Mouse (Mus musculus): Measurements from ENCODE around the gene Haus6. TPM values are rescaled to one million over a fixed set of nuclear protein-coding genes. Genes with fewer than 3 reads are reported as not detected.

Gene Haus6
- polyA plus RNA-seq, 1 experiment, result 8.8 TPM

DNA sequence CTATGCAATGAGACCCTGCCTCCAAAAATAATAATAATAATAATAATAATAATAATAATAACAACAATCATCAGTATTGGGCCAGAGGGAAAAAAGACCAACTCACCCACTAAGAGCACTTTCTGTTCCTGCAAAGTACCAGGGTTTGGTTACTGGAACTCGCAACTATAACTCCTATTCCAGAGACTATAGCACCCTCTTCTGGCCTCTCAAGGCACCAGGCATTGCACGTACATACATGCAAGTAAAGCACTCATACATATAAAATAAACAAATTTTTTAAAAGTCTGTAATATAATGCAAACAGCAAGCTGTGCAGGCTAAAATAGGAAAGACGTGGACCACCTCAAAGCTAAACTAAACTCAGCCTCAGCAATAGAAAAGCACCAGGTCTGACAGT, 23.6 kb downstream of the Haus6 start:
- H3K4me3 ChIP-seq (ENCODE audit: control insufficient read depth, low read depth, low read length), result no peak overlapping the region
- TF ChIP-seq POLR2A (IDR thresholded peaks at IDR 0.05; ENCODE audit: control insufficient read depth, low read depth, low read length) (no peak), CTCF (IDR thresholded peaks at IDR 0.05; ENCODE audit: control insufficient read depth, insufficient read depth, insufficient replicate concordance, low read depth, low read length) (no peak)
- H3K27me3 ChIP-seq (ENCODE audit: control insufficient read depth, insufficient read depth, low read length), result no peaks in the 10 kb centered on the region
- H3K27ac ChIP-seq (ENCODE audit: control insufficient read depth, insufficient read depth, low read depth, low read length), result no peak overlapping the region
- H3K36me3 ChIP-seq (ENCODE audit: control insufficient read depth, insufficient read depth, low read length), result no peaks in the 10 kb centered on the region
- no peaks in the 10 kb centered on the region for H3K4me1 ChIP-seq (ENCODE audit: control insufficient read depth, insufficient read depth, low read length)

DNA sequence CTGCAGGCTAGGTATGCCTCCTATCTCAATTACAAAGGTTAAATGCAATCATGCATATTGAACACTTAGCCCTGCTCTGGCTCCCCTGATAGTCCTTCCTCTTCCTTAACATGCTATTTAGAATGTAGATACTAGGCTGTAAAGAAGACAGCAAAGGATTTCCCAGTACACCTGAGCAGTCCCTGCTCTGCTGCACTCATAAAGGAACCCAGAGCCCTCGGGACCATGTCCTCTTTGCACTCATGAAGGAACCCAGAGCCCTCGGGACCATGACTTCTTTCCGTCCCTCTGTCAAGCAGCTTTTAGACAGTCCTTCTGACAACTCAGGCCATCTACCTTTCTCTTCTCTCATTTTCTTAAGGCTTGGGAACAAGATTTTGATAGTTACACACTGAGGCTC, 31.3 kb downstream of the Haus6 start:
- Histone ChIP-seq H3K36me3 (ENCODE audit: control insufficient read depth, insufficient read depth, low read length) (no peaks in the 10 kb centered on the region; the same call in 1 of the 2 replicates), H3K27me3 (ENCODE audit: control insufficient read depth, insufficient read depth, low read length) (no peaks in the 10 kb centered on the region), H3K27ac (ENCODE audit: control insufficient read depth, insufficient read depth, low read depth, low read length) (no peak overlapping the region), H3K4me1 (ENCODE audit: control insufficient read depth, insufficient read depth, low read length) (peaks cover 5% of the 10 kb centered on the region; the same call in 1 of the 2 replicates), H3K4me3 (ENCODE audit: control insufficient read depth, low read depth, low read length) (no peak overlapping the region)
- no peak for TF ChIP-seq CTCF (IDR thresholded peaks at IDR 0.05; ENCODE audit: control insufficient read depth, insufficient read depth, insufficient replicate concordance, low read depth, low read length)
- no peak for TF ChIP-seq POLR2A (IDR thresholded peaks at IDR 0.05; ENCODE audit: control insufficient read depth, low read depth, low read length)

- TF ChIP-seq CTCF (IDR thresholded peaks at IDR 0.05; ENCODE audit: control insufficient read depth, insufficient read depth, insufficient replicate concordance, low read depth, low read length) (no peak), POLR2A (IDR thresholded peaks at IDR 0.05; ENCODE audit: control insufficient read depth, low read depth, low read length) (no peak)
- peaks cover 5% of the 10 kb centered on the region; the same call in 1 of the 2 replicates for H3K4me1 ChIP-seq (ENCODE audit: control insufficient read depth, insufficient read depth, low read length)
- no peaks in the 10 kb centered on the region for H3K27me3 ChIP-seq (ENCODE audit: control insufficient read depth, insufficient read depth, low read length)
- no peak overlapping the region for H3K27ac ChIP-seq (ENCODE audit: control insufficient read depth, insufficient read depth, low read depth, low read length)
- H3K4me3 ChIP-seq (ENCODE audit: control insufficient read depth, low read depth, low read length), result no peak overlapping the region
- H3K36me3 ChIP-seq (ENCODE audit: control insufficient read depth, insufficient read depth, low read length), result no peaks in the 10 kb centered on the region; the same call in 1 of the 2 replicates
These were observed 31.8 kb downstream of the Haus6 start for GRCm38 (mm10) chr4:86580056-86580455.

DNA sequence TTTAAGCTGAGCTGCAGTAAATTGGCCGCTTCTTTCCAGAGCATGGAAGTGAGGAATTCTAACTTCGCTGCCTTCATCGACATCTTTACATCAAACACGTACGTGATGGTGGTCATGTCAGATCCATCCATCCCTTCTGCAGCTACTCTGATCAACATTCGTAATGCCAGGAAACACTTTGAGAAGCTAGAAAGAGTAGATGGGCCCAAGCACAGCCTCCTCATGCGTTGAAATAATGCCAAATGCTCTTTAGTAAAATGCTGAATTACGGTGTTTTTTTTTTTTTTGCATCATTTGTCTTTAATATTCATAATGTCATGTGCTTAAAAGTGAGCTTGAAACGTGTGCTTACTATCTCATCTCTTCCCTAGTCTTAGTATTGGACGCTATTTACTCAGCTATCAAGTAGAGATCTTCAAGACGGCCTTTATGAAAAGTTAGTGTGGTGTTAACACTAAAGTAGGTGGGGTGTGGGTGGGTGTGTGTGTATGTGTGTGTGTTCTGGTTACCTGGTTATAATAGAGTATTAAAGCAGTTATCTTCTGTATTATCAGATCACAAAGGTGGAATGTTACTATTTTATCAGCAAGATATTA, 35.1 kb downstream of the Haus6 start:
- Histone ChIP-seq H3K27me3 (ENCODE audit: control insufficient read depth, insufficient read depth, low read length) (no peaks in the 10 kb centered on the region), H3K27ac (ENCODE audit: control insufficient read depth, insufficient read depth, low read depth, low read length) (peak overlapping the region; percentile 79), H3K36me3 (ENCODE audit: control insufficient read depth, insufficient read depth, low read length) (no peaks in the 10 kb centered on the region; the same call in 1 of the 2 replicates), H3K4me1 (ENCODE audit: control insufficient read depth, insufficient read depth, low read length) (peaks cover 5% of the 10 kb centered on the region; the same call in 1 of the 2 replicates), H3K4me3 (ENCODE audit: control insufficient read depth, low read depth, low read length) (peak overlapping the region; percentile 94)
- TF ChIP-seq CTCF (IDR thresholded peaks at IDR 0.05; ENCODE audit: control insufficient read depth, insufficient read depth, insufficient replicate concordance, low read depth, low read length), result no peak

DNA sequence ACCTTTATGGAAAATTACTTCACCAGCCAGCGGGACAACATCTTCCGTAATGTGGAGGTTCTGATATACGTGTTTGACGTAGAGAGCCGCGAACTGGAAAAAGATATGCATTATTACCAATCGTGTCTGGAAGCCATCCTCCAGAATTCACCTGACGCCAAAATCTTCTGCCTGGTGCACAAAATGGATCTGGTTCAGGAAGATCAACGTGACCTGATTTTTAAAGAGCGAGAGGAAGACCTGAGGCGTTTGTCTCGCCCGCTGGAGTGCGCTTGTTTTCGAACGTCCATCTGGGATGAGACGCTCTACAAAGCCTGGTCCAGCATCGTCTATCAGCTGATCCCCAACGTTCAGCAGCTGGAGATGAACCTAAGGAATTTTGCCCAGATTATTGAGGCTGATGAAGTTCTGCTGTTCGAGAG, 35.7 kb downstream of the Haus6 start:
- TF ChIP-seq POLR2A (IDR thresholded peaks at IDR 0.05; ENCODE audit: control insufficient read depth, low read depth, low read length) (no peak), CTCF (IDR thresholded peaks at IDR 0.05; ENCODE audit: control insufficient read depth, insufficient read depth, insufficient replicate concordance, low read depth, low read length) (no peak)
- H3K4me1 ChIP-seq (ENCODE audit: control insufficient read depth, insufficient read depth, low read length), result peaks cover 5% of the 10 kb centered on the region; the same call in 1 of the 2 replicates
- peak overlapping the region; percentile 79 for H3K27ac ChIP-seq (ENCODE audit: control insufficient read depth, insufficient read depth, low read depth, low read length)
- no peaks in the 10 kb centered on the region for H3K27me3 ChIP-seq (ENCODE audit: control insufficient read depth, insufficient read depth, low read length)
- no peaks in the 10 kb centered on the region; the same call in 1 of the 2 replicates for H3K36me3 ChIP-seq (ENCODE audit: control insufficient read depth, insufficient read depth, low read length)
- H3K4me3 ChIP-seq (ENCODE audit: control insufficient read depth, low read depth, low read length), result peak overlapping the region; percentile 94

- TF ChIP-seq CTCF (IDR thresholded peaks at IDR 0.05; ENCODE audit: control insufficient read depth, insufficient read depth, insufficient replicate concordance, low read depth, low read length), result peak; percentile 60
- TF ChIP-seq POLR2A (IDR thresholded peaks at IDR 0.05; ENCODE audit: control insufficient read depth, low read depth, low read length), result peak; percentile 97
- Histone ChIP-seq H3K4me3 (ENCODE audit: control insufficient read depth, low read depth, low read length) (peak within 1 kb of the TSS; percentile 94), H3K4me1 (ENCODE audit: control insufficient read depth, insufficient read depth, low read length) (peaks cover 5% of the 10 kb centered on the region; the same call in 1 of the 2 replicates), H3K27ac (ENCODE audit: control insufficient read depth, insufficient read depth, low read depth, low read length) (peak within 1 kb of the TSS; percentile 79), H3K27me3 (ENCODE audit: control insufficient read depth, insufficient read depth, low read length) (no peaks in the 10 kb centered on the region), H3K36me3 (ENCODE audit: control insufficient read depth, insufficient read depth, low read length) (no peaks in the 10 kb centered on the region; the same call in 1 of the 2 replicates)
These were observed 36.4 kb downstream of the Haus6 start, which contains the start of gene Rraga for GRCm38 (mm10) chr4:86575283-86575983. Gene Rraga, plus strand, starts transcription at chr4:86575668.

DNA sequence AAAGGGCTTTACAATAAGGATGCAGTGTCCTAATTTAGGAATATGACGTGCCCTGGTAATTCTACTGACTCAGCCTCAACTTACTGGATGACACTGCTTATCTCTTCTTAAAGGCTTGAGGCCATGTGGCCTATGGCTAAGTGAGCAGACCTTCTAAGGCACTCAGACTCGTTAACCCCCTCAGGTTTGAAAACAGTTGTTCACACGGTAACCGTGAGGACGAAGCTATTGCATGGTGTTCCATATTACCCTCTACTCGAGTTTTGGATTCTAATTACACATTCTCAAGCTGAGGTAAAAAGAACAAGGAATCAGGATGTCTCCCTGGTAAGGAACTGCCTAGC, 36.9 kb downstream of the Haus6 start:
- peak overlapping the region; percentile 94 for H3K4me3 ChIP-seq (ENCODE audit: control insufficient read depth, low read depth, low read length)
- peaks cover 5% of the 10 kb centered on the region; the same call in 1 of the 2 replicates for H3K4me1 ChIP-seq (ENCODE audit: control insufficient read depth, insufficient read depth, low read length)
- H3K36me3 ChIP-seq (ENCODE audit: control insufficient read depth, insufficient read depth, low read length), result no peaks in the 10 kb centered on the region; the same call in 1 of the 2 replicates
- H3K27ac ChIP-seq (ENCODE audit: control insufficient read depth, insufficient read depth, low read depth, low read length), result peak overlapping the region; percentile 79
- H3K27me3 ChIP-seq (ENCODE audit: control insufficient read depth, insufficient read depth, low read length), result no peaks in the 10 kb centered on the region
- TF ChIP-seq POLR2A (IDR thresholded peaks at IDR 0.05; ENCODE audit: control insufficient read depth, low read depth, low read length) (no peak), CTCF (IDR thresholded peaks at IDR 0.05; ENCODE audit: control insufficient read depth, insufficient read depth, insufficient replicate concordance, low read depth, low read length) (no peak)

All from testis, adult 2 months (tissue).